Mouse (Mus musculus) limb, embryonic 11.5 days (tissue): ENCODE measurements around the gene Znrf1. TPM values are rescaled to one million over a fixed set of nuclear protein-coding genes. Genes with fewer than 3 reads are reported as not detected.

Experiments used
- ATAC-seq: fragments of 200-750 bp; cut with Nextera tagmentation; 2 replicates; pipeline ENCODE4 v1.8.0; 2017; ENCODE audit warnings: low read depth; ENCODE audit not compliant: insufficient number of reproducible peaks, low FRiP score, low TSS enrichment
- DNase-seq: peaks from one replicate; pipeline ENCODE4 v3.0.0-alpha.2; 2015; ENCODE audit warnings: low spot score
- H3K27ac ChIP-seq: fragments of 300-500 bp; sonication (generic); replicated peaks from 2 replicates; pipeline ENCODE4 v1.5.1; 2014; ENCODE audit warnings: low read depth, mild to moderate bottlenecking, low read length
- H3K27me3 ChIP-seq: fragments of 300-500 bp; sonication (generic); 2 replicates; pipeline ENCODE4 v1.6.1; 2014; ENCODE audit warnings: mild to moderate bottlenecking, low read length, mixed read lengths; ENCODE audit not compliant: control insufficient read depth, insufficient read depth
- H3K36me3 ChIP-seq: fragments of 300-500 bp; sonication (generic); 2 replicates; pipeline ENCODE4 v1.6.1; 2014; ENCODE audit warnings: mild to moderate bottlenecking, low read length, moderate library complexity, mixed read lengths; ENCODE audit not compliant: control insufficient read depth, insufficient read depth
- H3K4me1 ChIP-seq: fragments of 300-500 bp; sonication (generic); 2 replicates; pipeline ENCODE4 v1.6.1; 2014; ENCODE audit warnings: low read length, mixed read lengths; ENCODE audit not compliant: control insufficient read depth, insufficient read depth
- H3K4me2 ChIP-seq: fragments of 300-500 bp; sonication (generic); 2 replicates; pipeline ENCODE4 v1.6.1; 2014; ENCODE audit warnings: low read depth, mild to moderate bottlenecking, moderate library complexity; ENCODE audit not compliant: severe bottlenecking
- H3K4me3 ChIP-seq: fragments of 300-500 bp; sonication (generic); 2 replicates; pipeline ENCODE4 v1.5.1; 2014; ENCODE audit warnings: low read depth, low read length
- H3K9ac ChIP-seq: fragments of 300-500 bp; sonication (generic); 2 replicates; pipeline ENCODE4 v1.6.1; 2014; ENCODE audit warnings: mild to moderate bottlenecking, low read length
- H3K9me3 ChIP-seq: fragments of 300-500 bp; sonication (generic); 2 replicates; pipeline ENCODE4 v1.6.1; 2016; ENCODE audit warnings: low read length; ENCODE audit not compliant: control insufficient read depth
- WGBS: fragments of 180-500 bp; shearing (Covaris S2); extraction: QIAGEN DNeasy Blood & Tissue Kit; methylation state at CpG from one replicate; pipeline ENCODE4 v1.1.7; 2014; 5-methylcytosine and 5-hydroxymethylcytosine counted together
- polyA plus RNA-seq: library from polyadenylated mRNA; unstranded; fragments of >200 nt; fragmentation: Nextera tagmentation; extraction: Ambion mirVana; gene quantifications from 2 replicates; pipeline ENCODE4 v1.2.1, GENCODE M21; 2014

Znrf1 gene
- polyA plus RNA-seq, 1 experiment from 2014 or later: 49.9 TPM

- Histone ChIP-seq H3K36me3 (peaks cover 2% of the 10 kb centered on the region; the same call in 1 of the 2 replicates), H3K4me3 (no peak overlapping the region), H3K27ac (no peak overlapping the region), H3K9me3 (no peaks in the 10 kb centered on the region), H3K9ac (no peak overlapping the region), H3K4me2 (no peak overlapping the region), H3K4me1 (no peaks in the 10 kb centered on the region), H3K27me3 (no peaks in the 10 kb centered on the region)
- 94% methylated on average over 2 of the region's 2 CpGs for WGBS
- no peak for DNase-seq
- no peak for ATAC-seq
Measured at GRCm38 (mm10) chr8:111588336-111588735, 52.4 kb downstream of the Znrf1 start.

GRCm38 (mm10) chr8:111590214-111590613, 54.3 kb downstream of the Znrf1 start:
- ATAC-seq: no peak
- H3K4me3 ChIP-seq: no peak overlapping the region
- H3K27ac ChIP-seq: no peak overlapping the region
- no peaks in the 10 kb centered on the region for H3K9me3 ChIP-seq
- DNase-seq: no peak
- H3K4me2 ChIP-seq: no peak overlapping the region
- H3K4me1 ChIP-seq: no peaks in the 10 kb centered on the region
- no peak overlapping the region for H3K9ac ChIP-seq
- no peaks in the 10 kb centered on the region for H3K27me3 ChIP-seq
- H3K36me3 ChIP-seq: no peaks in the 10 kb centered on the region
- WGBS: 86% methylated on average over 3 of the region's 3 CpGs

GRCm38 (mm10) chr8:111591176-111591575, 55.3 kb downstream of the Znrf1 start:
- H3K4me2 ChIP-seq: no peak overlapping the region
- ATAC-seq (no peak), DNase-seq (no peak)
- no peaks in the 10 kb centered on the region for H3K9me3 ChIP-seq
- no peaks in the 10 kb centered on the region for H3K27me3 ChIP-seq
- H3K4me3 ChIP-seq: no peak overlapping the region
- no peak overlapping the region for H3K9ac ChIP-seq
- H3K36me3 ChIP-seq: no peaks in the 10 kb centered on the region
- no peak overlapping the region for H3K27ac ChIP-seq
- 0 out of 2 replicates have a peak, but pooled peaks cover 3% of the 10 kb centered on the region for H3K4me1 ChIP-seq

- H3K4me1 ChIP-seq: 0 out of 2 replicates have a peak, but pooled peaks cover 3% of the 10 kb centered on the region
- no peak overlapping the region for H3K27ac ChIP-seq
- no peak overlapping the region for H3K4me3 ChIP-seq
- WGBS: 84% methylated on average over 7 of the region's 7 CpGs
- H3K36me3 ChIP-seq: no peaks in the 10 kb centered on the region
- H3K27me3 ChIP-seq: no peaks in the 10 kb centered on the region
- H3K4me2 ChIP-seq: no peak overlapping the region
- DNase-seq: no peak
- no peaks in the 10 kb centered on the region for H3K9me3 ChIP-seq
- H3K9ac ChIP-seq: no peak overlapping the region
- ATAC-seq: no peak
Measured at GRCm38 (mm10) chr8:111592390-111592910, 56.6 kb downstream of the Znrf1 start.

- ATAC-seq (no peak), DNase-seq (no peak)
- no peaks in the 10 kb centered on the region for H3K27me3 ChIP-seq
- WGBS: 85% methylated on average over 3 of the region's 3 CpGs
- H3K36me3 ChIP-seq: no peaks in the 10 kb centered on the region
- H3K9me3 ChIP-seq: no peaks in the 10 kb centered on the region
- 0 out of 2 replicates have a peak, but pooled peaks cover 3% of the 10 kb centered on the region for H3K4me1 ChIP-seq
- no peak overlapping the region for H3K9ac ChIP-seq
- no peak overlapping the region for H3K4me3 ChIP-seq
- H3K4me2 ChIP-seq: no peak overlapping the region
- H3K27ac ChIP-seq: no peak overlapping the region
Measured at GRCm38 (mm10) chr8:111594044-111594840, 58.3 kb downstream of the Znrf1 start.

GRCm38 (mm10) chr8:111594951-111595350, 59.1 kb downstream of the Znrf1 start:
- no peak overlapping the region for H3K27ac ChIP-seq
- WGBS: 98% methylated on average over 2 of the region's 2 CpGs
- H3K4me1 ChIP-seq: 0 out of 2 replicates have a peak, but pooled peaks cover 3% of the 10 kb centered on the region
- H3K9ac ChIP-seq: no peak overlapping the region
- H3K4me2 ChIP-seq: no peak overlapping the region
- no peak for ATAC-seq
- no peaks in the 10 kb centered on the region for H3K27me3 ChIP-seq
- no peak overlapping the region for H3K4me3 ChIP-seq
- no peaks in the 10 kb centered on the region for H3K9me3 ChIP-seq
- DNase-seq: no peak
- no peaks in the 10 kb centered on the region for H3K36me3 ChIP-seq

GRCm38 (mm10) chr8:111595712-111596484, 60.0 kb downstream of the Znrf1 start:
- H3K9ac ChIP-seq: no peak overlapping the region
- H3K4me3 ChIP-seq: no peak overlapping the region
- H3K4me2 ChIP-seq: no peak overlapping the region
- no peak for DNase-seq
- H3K36me3 ChIP-seq: no peaks in the 10 kb centered on the region
- 90% methylated on average over 15 of the region's 15 CpGs for WGBS
- H3K4me1 ChIP-seq: 0 out of 2 replicates have a peak, but pooled peaks cover 3% of the 10 kb centered on the region
- H3K27me3 ChIP-seq: no peaks in the 10 kb centered on the region
- no peaks in the 10 kb centered on the region for H3K9me3 ChIP-seq
- ATAC-seq: no peak
- no peak overlapping the region for H3K27ac ChIP-seq

- Histone ChIP-seq H3K4me3 (no peak overlapping the region), H3K27ac (no peak overlapping the region), H3K9me3 (no peaks in the 10 kb centered on the region), H3K4me2 (no peak overlapping the region), H3K27me3 (no peaks in the 10 kb centered on the region), H3K9ac (no peak overlapping the region), H3K36me3 (no peaks in the 10 kb centered on the region), H3K4me1 (0 out of 2 replicates have a peak, but pooled peaks cover 3% of the 10 kb centered on the region)
- WGBS: 79% methylated on average over 3 of the region's 3 CpGs
- no peak for DNase-seq
- ATAC-seq: no peak
Measured at GRCm38 (mm10) chr8:111596485-111596821, 60.6 kb downstream of the Znrf1 start.
